Mouse (Mus musculus): ENCODE results near the gene Orm2.

Gene Orm2

DNA sequence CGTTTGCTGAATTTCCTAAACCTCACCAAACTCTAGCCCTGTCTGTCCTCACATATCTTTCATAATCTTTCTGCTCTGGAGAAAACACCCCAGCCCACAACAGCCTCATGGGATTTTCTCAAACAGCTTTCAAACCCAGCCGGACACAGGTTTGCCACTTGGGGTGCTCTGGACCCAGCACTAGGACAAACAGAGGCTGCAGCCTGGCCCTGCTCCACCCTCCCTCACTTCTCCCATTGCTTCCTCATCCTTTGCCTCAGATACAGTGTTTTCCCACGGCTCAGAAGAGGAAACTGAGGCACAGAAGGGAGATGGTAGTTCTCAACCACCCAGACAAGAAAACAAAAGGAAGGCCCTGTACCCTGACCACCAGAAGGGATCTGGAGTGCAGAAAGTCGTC lies 43.4 kb downstream of the Orm2 start:
- no peak for DNase-seq (ENCODE audit: low spot score)

DNA sequence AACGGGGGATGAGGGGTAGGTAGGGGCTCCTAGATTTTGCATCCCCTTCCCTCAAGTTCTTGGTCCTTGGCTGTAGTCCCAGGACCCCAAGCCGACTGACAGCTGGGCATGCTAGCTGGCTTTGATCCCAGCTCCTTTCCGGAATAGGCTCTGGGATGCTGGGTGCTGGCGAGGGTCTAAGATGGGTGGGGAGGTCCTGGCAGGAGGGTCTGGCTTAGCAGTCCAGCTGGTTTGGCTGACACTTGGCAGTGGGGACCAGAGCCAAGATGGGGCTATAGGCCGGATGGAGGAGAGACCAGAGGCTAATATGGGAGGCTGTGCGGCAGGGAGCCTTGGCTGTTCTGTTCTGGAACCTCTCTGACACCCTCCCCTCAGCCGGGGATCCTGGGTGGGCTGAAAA lies 46.0 kb downstream of the Orm2 start:
- no peak for DNase-seq (ENCODE audit: low spot score)

DNA sequence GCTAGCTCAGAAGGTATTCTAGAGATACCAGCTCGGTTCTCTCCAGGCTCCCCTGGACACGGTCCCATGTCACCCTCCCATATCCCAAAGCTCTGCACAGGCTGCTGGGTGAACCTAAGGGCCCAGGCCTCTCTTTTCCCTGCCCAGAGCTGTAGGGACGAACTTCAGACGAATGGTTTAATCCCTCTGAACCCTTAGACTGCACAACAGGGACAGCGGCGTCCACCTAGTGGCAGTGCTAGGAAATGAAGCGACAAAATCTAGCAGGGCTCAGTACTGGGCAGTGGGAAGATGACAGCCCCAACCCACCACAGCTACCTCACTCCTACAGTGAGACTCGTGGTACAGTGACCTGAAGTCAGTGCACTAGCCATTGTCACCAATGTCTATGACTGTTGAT lies 46.4 kb downstream of the Orm2 start:
- peak; percentile 73 for DNase-seq (ENCODE audit: low spot score)

DNA sequence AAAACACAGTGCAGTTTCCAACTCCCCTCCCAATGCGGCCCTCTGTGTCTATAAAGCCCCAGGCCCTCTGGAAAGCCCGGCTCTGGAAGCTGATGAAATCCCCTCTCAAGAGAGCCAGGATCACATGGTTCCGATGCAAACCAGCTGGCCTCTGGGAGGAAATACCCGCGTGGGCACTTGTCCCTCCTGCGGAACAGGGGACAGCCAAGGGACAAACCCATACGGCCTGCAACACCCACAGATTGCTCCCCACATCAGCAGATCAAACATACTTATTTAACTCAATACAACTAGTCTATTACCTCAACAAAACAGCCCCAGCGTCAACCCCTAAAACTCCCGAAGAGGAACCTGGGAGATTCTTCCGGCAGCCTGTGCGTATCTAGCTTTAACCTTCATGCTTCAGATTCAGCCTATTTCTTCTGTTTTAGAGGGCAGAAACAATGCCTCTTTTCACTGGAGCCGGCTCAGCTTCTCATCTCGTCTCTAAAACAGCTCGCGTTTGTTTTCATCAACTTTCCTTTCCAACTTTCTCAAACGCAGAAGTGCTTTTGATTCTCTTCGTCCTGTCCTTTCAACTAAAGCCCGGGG lies 47.2 kb downstream of the Orm2 start:
- peak; percentile 60 for DNase-seq (ENCODE audit: low spot score)

DNA sequence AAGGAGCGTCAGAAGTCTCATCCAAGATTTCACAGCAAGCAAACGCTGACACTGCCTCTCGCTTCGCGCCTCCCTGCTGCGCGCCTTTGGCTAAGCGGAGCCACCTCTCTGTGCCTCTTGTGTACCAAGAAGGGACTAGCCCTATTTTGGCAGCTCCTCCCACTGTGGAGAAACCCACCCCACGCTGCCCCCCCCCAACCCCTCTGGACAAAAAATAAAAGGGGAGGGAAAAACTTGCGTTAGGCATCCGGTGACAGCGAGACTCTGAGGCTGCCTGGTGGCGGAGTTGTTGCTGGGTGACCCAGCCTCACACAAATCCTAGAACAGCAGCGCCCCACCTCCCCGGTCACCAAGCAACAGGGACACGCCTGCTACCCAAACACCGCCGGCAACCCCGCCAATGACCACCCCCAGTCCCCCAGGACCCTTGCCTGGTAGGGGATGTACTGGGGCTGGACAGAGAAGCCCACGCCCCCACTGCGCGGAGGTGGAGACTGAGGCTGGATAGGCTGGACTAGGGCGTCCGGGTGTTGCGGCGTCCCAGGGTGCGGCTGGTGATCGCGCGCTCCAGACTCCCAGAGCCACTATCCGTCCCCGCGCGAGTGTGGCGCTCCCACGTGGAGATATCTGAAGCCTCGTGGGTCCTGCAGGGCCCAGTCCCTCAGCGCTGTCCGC lies 47.8 kb downstream of the Orm2 start:
- peak; percentile 67 for DNase-seq (ENCODE audit: low spot score)

DNA sequence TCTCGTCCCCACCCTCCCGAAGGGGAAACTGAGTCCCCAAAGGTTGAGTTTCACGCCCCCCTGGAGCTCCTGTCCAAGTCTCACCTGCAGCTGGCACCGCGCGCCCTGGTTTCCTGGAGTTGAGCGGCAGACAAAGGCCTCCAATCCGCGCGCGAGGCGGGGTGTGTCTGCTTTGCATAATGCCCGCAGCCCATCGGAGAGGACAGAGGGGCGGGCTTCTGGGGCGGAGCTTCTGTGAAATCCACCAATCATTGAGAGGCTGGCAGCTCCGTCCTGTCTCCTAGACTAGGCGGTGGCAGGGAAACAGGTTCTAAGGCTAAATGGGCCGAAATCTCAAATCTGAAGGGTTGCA lies 48.3 kb downstream of the Orm2 start:
- peak; percentile 96 for DNase-seq (ENCODE audit: low spot score)

DNA sequence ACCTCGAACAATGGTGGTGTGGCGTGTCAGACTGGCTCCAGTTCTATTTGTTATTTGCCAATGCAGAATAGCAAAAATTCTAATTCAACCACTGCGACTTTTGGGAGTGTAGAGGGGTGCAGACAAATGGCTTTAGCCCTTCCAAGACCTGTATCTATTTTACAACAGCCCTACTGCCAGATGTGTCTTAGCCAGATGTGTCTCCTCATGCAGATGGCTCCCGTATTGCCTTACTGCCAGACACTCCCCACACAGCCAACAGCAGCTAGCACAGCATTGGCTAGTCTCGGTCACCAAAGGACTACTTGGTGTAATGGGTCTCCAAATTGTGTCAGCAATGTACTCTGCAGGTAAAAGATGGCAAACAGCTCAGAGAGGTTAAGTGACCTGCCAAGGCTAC lies 49.0 kb downstream of the Orm2 start:
- no peak for DNase-seq (ENCODE audit: low spot score)

DNA sequence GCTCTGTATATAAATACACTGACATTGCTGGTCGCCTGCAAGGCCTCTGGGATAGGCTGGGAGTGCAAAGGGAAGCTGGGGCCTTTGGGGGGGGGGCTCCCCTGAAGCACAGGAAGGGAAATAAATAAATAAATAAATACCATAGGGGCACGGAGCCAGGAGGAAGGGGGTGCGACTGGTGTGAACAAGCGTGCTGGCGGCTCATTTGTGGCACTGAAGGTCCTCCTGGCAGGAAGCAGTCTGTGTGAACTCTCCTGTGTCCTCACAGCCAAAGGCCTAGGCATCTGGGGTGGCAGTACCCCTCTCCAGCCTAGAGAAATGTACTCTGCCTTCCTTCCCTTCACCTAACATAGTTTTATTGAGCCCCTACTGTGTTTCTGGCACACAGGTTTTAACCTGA lies 52.7 kb downstream of the Orm2 start:
- no peak for DNase-seq (ENCODE audit: low spot score)
